Mouse (Mus musculus) stomach, postnatal 0 days (tissue): ENCODE data around the gene Btbd2. TPM values are rescaled to one million over a fixed set of nuclear protein-coding genes. Genes with fewer than 3 reads are reported as not detected.
A peak's percentile ranks its signal among the peaks of the same experiment; 100 is the strongest.
"Not testable (repeated sequence)": the region's sequence is repeated elsewhere in the genome, so short reads cannot be mapped to it uniquely, and the experiment has no call there.

ENCODE experiments used
- ATAC-seq: fragments of 200-750 bp; cut with Nextera tagmentation; 2 replicates; pipeline ENCODE4 v1.8.0; 2017; ENCODE audit not compliant: low FRiP score, low TSS enrichment
- DNase-seq: peaks from one replicate; pipeline ENCODE4 v3.0.0-alpha.2; 2016; ENCODE audit warnings: low spot score
- H3K27ac ChIP-seq: fragments of 300-500 bp; sonication (generic); replicated peaks from 2 replicates; pipeline ENCODE4 v1.5.1; 2014; ENCODE audit warnings: mild to moderate bottlenecking, control low read depth
- H3K27me3 ChIP-seq: fragments of 300-500 bp; sonication (generic); 2 replicates; pipeline ENCODE4 v1.6.1; 2014; ENCODE audit warnings: low read length; ENCODE audit not compliant: control insufficient read depth, insufficient read depth
- H3K36me3 ChIP-seq: fragments of 300-500 bp; sonication (generic); 2 replicates; pipeline ENCODE4 v1.6.1; 2014; ENCODE audit warnings: low read length, mixed read lengths; ENCODE audit not compliant: control insufficient read depth, insufficient read depth
- H3K4me1 ChIP-seq: fragments of 300-500 bp; sonication (generic); replicated peaks from 2 replicates; pipeline ENCODE4 v1.6.1; 2014; ENCODE audit warnings: antibody characterized with exemption; ENCODE audit not compliant: control insufficient read depth, insufficient read depth
- H3K4me2 ChIP-seq: fragments of 300-500 bp; sonication (generic); replicated peaks from 2 replicates; pipeline ENCODE4 v1.6.1; 2014; ENCODE audit warnings: low read depth, mild to moderate bottlenecking, control low read depth, moderate library complexity
- H3K4me3 ChIP-seq: fragments of 300-500 bp; sonication (generic); 2 replicates; pipeline ENCODE4 v1.5.1; 2014; ENCODE audit warnings: low read depth, low read length, control low read depth
- H3K9ac ChIP-seq: fragments of 300-500 bp; sonication (generic); 2 replicates; pipeline ENCODE4 v1.6.1; 2014; ENCODE audit warnings: mild to moderate bottlenecking, low read length, control low read depth, mixed read lengths
- H3K9me3 ChIP-seq: fragments of 300-500 bp; sonication (generic); 2 replicates; pipeline ENCODE4 v1.6.1; 2016; ENCODE audit warnings: low read length; ENCODE audit not compliant: control insufficient read depth
- CTCF ChIP-seq: IDR thresholded peaks from 2 replicates; pipeline ENCODE4 v1.5.1; 2016; ENCODE audit warnings: antibody characterized with exemption, low read depth, mild to moderate bottlenecking, moderate library complexity
- EP300 ChIP-seq: optimal IDR thresholded peaks from 2 replicates; pipeline ENCODE3; 2016; ENCODE audit warnings: antibody characterized with exemption
- WGBS: fragments of 180-500 bp; shearing (Covaris S2); extraction: QIAGEN DNeasy Blood & Tissue Kit; methylation state at CpG from one replicate; pipeline ENCODE4 v1.1.7; 2014; 5-methylcytosine and 5-hydroxymethylcytosine counted together
- polyA plus RNA-seq: library from polyadenylated mRNA; unstranded; fragments of >200 nt; fragmentation: Nextera tagmentation; extraction: Ambion mirVana; gene quantifications from 2 replicates; pipeline ENCODE4 v1.2.1, GENCODE M21; 2015

Btbd2 gene
- polyA plus RNA-seq, 1 experiment from 2014 or later, result 28.3 TPM

DNA sequence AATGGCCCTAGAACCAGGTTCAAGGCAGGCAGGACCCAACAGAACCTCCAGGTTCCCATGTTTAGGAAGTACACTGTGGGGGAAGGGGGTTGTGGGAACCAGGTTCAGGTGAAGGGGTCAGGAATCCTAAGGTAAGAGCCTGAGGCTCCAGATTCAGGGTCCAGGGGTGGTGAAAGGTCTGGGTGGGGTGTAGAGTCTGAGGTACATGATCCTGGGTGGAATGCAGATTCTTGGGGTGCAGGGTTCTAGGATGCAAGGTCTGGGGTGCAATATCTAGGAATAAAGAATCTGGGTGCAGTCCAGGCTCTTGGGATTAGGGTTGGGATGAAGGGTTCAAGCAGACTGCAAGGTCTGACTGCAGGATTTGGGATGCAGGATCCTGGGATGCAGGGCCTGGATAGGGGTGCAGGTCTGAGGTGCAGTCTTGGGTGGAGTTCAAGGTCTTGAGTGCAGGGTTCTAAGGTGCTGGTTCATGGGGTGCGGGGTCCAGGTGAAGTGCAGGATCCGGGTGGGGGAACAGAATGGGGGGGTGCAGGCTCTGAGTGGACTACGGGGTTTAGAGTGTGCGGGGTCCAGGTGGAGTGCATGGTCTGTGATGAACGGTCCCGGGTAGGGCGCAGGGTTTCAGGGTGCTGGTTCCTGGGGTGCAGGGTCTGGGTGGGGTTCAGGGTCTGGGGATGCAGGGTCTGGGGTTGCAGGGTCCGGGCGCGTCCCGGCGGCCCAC lies 1.3 kb downstream of the Btbd2 start:
- peak; percentile 25 for ATAC-seq
- Histone ChIP-seq H3K9me3 (no peaks in the 10 kb centered on the region), H3K9ac (peak overlapping the region; percentile 93), H3K27ac (peak overlapping the region; percentile 78), H3K27me3 (no peaks in the 10 kb centered on the region), H3K4me2 (peak overlapping the region; percentile 98), H3K4me3 (peak overlapping the region; percentile 88), H3K4me1 (peaks cover 8% of the 10 kb centered on the region; the same call in 1 of the 2 replicates), H3K36me3 (no peaks in the 10 kb centered on the region)
- no peak for DNase-seq
- WGBS, result 3% methylated on average over 12 of the region's 12 CpGs
- TF ChIP-seq CTCF, result no peak
- no peak for TF ChIP-seq EP300

DNA sequence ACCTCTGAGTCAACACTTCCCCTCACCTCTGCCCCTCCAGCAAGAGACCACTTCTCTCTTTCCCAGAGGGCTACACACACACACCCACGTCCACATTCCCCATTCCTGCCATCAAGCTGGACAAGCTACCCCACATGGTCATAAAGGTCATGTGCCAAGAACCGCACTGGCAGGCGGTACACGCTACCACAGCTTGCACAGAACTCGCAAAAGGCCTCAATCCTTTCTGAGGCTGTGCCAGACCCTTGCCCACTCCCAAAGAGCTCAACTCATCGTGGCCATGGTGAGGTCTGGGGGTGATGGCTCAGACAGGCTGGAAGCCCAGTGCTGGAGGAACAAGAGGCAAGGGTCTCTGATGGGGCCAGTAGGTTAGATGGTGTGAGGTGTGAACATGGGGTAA lies 2.0 kb downstream of the Btbd2 start:
- no peak for TF ChIP-seq CTCF
- TF ChIP-seq EP300, result no peak
- Histone ChIP-seq H3K4me2 (no peak overlapping the region), H3K4me1 (peaks cover 8% of the 10 kb centered on the region; the same call in 1 of the 2 replicates), H3K36me3 (no peaks in the 10 kb centered on the region), H3K9ac (peak overlapping the region; percentile 27; the same call in 1 of the 2 replicates), H3K9me3 (no peaks in the 10 kb centered on the region), H3K27ac (no peak overlapping the region), H3K27me3 (no peaks in the 10 kb centered on the region), H3K4me3 (no peak overlapping the region)
- DNase-seq, result no peak
- WGBS, result 75% methylated on average over 6 of the region's 6 CpGs
- no peak for ATAC-seq

DNA sequence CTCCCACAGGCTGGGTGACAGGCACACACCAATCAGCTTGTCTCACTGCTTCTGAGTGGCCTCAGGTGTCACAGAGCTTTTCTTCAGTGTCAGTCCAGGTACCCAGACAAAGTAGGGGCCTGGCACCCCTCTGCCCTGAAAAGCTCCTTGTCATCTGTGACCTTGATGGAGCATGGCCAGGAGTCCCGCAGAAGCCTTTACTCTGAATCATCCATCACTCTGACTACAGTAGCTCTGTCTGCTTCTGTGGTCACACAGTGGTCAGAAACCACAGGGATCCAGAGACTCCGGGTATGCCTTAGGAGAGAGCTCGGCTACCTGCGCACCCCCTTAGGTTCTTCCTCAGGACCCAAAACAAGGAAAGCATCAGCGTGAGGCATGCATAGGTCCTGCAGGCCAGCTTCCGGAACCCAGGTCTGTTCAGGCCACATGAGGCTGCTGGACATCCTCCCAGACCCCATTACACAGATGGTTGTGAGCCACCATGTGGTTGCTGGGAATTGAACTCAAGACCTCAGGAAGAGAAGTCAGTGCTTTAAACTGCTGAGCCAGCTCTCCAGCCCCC lies 3.6 kb downstream of the Btbd2 start:
- TF ChIP-seq EP300 (no peak), CTCF (no peak)
- no peaks in the 10 kb centered on the region for H3K36me3 ChIP-seq
- DNase-seq, result no peak
- WGBS, result 82% methylated on average over 6 of the region's 6 CpGs
- H3K27ac ChIP-seq, result no peak overlapping the region
- H3K4me2 ChIP-seq, result no peak overlapping the region
- H3K4me1 ChIP-seq, result peaks cover 8% of the 10 kb centered on the region; the same call in 1 of the 2 replicates
- H3K4me3 ChIP-seq, result no peak overlapping the region
- no peaks in the 10 kb centered on the region for H3K27me3 ChIP-seq
- H3K9ac ChIP-seq, result no peak overlapping the region
- no peak for ATAC-seq
- H3K9me3 ChIP-seq, result no peaks in the 10 kb centered on the region

DNA sequence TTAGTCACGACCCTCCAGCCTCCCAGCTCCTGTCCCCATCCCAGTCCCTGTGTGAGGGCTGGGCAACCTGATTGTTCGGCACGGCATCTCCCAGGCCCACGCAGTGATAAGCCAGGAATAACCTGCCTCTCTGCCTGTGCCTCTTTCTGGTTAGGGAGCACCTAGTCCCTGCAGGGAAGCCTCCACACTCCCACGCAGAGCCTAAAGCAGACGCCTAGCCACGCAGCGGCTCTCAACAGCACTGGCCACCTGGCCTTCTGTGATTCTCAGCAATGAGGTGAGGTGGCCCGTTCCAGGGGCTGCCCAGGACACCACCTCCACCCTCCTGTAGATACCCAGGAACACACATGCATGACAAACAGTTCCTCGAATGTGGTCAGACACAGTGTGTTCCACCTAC lies 6.5 kb downstream of the Btbd2 start:
- H3K4me1 ChIP-seq, result peaks cover 5% of the 10 kb centered on the region; the same call in 1 of the 2 replicates
- WGBS, result 92% methylated on average over 10 of the region's 10 CpGs
- no peaks in the 10 kb centered on the region for H3K27me3 ChIP-seq
- no peak overlapping the region for H3K9ac ChIP-seq
- no peak overlapping the region for H3K27ac ChIP-seq
- TF ChIP-seq CTCF (no peak), EP300 (no peak)
- DNase-seq (no peak), ATAC-seq (no peak)
- no peak overlapping the region for H3K4me3 ChIP-seq
- H3K9me3 ChIP-seq, result no peaks in the 10 kb centered on the region
- H3K36me3 ChIP-seq, result peaks cover 3% of the 10 kb centered on the region
- H3K4me2 ChIP-seq, result no peak overlapping the region

DNA sequence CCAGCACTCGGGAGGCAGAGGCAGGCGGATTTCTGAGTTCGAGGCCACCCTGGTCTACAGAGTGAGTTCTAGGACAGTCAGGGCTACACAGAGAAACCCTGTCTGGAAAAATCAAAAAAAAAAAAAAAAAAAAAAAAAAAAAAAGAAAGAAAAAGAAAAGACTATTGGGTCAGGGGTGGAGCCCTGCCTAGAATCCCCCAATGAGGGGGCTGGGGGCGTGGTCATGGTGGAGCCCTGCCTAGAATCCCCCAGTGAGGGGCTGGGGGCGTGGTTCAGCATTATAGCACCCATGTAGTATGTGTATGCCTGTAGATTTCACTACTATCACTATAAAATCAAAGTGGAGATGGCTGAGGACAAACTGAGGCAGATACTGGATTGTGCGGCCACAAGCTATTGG lies 7.0 kb downstream of the Btbd2 start:
- DNase-seq, H3K27ac ChIP-seq, ATAC-seq, H3K4me1 ChIP-seq, H3K9me3 ChIP-seq, H3K36me3 ChIP-seq, H3K4me3 ChIP-seq, H3K9ac ChIP-seq, H3K4me2 ChIP-seq, H3K27me3 ChIP-seq: not testable (repeated sequence)
- 86% methylated on average over 6 of the region's 6 CpGs for WGBS

DNA sequence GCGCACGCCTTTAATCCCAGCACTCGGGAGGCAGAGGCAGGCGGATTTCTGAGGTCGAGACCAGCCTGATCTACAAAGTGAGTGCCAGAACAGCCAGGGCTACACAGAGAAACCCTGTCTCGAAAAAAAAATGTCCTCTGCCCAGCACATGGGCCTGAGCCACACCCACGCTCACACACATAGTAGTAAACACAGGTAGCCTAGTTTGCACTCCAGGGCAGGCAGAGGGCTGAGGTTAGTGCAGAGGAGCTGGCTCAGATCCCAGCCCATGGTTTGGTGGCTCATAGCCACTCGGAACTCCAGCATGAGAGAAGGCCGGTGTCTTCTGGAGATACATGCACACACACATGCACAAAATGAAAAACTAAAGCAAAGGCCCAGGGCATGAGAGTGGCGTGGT lies 9.9 kb downstream of the Btbd2 start:
- no peaks in the 10 kb centered on the region for H3K27me3 ChIP-seq
- ATAC-seq, result no peak
- H3K9me3 ChIP-seq, result no peaks in the 10 kb centered on the region
- no peak overlapping the region for H3K4me2 ChIP-seq
- H3K27ac ChIP-seq, result no peak overlapping the region
- WGBS, result 82% methylated on average over 10 of the region's 10 CpGs
- DNase-seq, result no peak
- no peak for TF ChIP-seq CTCF
- TF ChIP-seq EP300, result no peak
- no peak overlapping the region; the same call in 1 of the 2 replicates for H3K9ac ChIP-seq
- H3K4me3 ChIP-seq, result no peak overlapping the region
- no peaks in the 10 kb centered on the region for H3K4me1 ChIP-seq
- H3K36me3 ChIP-seq, result peaks cover 23% of the 10 kb centered on the region
